Mouse (Mus musculus) urinary bladder, postnatal 14 days (tissue): ENCODE results near the gene Rbfox2.

Source experiments
- DNase-seq: peaks from one replicate; pipeline ENCODE4 v3.0.0; 2021; ENCODE audit warnings: low spot score

Rbfox2 gene

DNA sequence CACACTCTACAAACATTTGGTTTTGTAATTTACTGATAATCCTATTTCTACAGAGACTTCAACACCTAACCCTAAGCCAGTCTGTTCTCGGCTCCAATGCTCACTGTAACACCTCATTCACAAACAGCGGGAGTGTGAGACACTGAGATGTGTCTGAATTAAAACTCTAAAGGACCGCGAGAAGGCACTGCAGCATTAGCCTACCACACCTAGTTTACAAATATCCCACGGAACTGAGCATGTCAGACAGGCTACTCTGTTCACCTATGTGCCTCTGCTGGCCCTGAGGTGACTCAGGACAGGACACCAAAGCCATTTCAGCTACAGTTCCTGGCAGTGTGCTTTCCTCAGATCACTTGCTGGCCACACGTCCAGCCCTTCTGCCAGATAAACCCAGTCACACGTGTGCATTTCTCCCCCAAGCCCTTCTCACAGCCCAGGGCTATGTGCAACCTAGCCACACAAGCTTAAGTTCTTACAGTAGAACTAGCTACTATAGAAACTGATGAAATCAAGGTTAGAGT lies 79.9 kb downstream of the Rbfox2 start:
- DNase-seq: no peak

DNA sequence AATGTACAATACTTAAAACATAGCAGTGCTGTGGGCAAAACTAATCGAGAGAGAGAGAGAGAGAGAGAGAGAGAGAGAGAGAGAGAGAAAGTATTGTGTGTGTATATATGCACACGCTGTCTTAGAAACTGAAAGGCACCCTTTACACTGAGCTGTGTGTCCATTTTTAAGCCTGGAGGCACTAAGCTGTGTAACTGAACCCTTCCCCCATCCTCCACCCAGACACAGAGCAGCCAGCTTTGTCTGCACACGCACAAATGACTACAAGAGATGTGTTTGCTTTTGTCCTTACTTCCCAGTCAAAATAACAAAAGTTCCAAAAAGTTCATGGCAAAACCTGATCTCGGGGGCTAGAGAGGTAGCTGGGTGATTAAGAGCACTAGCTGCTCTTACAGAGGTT lies 80.9 kb downstream of the Rbfox2 start:
- no peak for DNase-seq

DNA sequence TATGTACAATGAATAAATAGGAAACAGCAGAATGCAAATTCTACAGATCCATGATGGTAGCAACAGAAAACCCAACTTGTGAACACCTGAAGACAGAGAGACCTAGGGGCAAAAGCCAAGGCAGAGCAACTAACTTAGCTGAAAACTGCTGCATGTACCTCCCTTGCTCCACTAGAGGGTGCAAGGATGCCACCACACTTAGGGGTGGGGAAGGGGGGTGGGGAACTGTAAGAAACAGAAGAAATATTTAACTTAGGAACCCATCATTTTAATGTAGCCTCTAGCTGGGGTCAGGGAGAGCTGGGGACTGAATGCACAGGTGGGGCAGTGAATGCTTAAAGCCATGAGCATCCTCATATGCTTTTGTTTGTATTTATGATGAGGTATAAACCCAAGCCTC lies 81.5 kb downstream of the Rbfox2 start:
- no peak for DNase-seq

DNA sequence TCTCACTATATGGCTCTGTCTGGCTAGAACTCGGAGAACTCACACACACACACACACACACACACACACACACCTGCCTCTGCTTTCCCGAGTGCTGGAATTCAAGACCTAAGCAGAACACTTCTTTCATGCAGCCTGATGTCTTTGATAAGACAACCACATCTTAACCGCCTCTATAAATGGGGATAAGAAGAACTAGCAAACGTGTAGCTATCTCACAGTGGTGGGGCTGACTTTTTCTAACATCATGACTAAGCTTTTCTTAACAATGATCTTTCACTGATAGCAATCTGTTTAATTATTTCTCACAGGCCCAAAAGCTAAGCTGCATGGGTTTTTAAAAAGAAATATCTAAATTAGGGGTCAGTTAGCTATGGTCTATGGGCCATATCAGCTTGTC lies 86.0 kb downstream of the Rbfox2 start:
- DNase-seq: no peak

DNA sequence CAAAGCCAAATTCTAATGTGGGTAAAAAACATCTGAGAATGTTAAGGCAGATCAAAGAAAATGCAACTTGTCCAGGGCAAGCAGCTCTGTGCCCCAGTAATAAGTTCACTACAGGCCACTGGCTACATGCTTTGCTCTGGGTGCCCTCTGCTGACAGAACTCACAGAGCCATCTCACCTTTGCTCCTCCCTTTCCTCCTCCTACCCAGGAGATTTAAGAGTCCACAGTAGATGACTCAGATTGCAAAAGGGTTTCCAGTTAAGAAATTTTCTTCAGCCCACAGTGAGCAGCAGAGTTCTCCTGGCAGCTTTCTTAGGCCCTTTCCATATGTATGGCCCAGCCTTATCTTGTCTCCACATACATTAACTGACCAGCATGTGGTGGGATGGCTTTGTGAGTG lies 86.7 kb downstream of the Rbfox2 start:
- DNase-seq: peak; percentile 72

GRCm38 (mm10) chr15:77219571-77219970 lies 87.2 kb downstream of the Rbfox2 start:
- DNase-seq: no peak

GRCm38 (mm10) chr15:77218007-77218406 lies 88.8 kb downstream of the Rbfox2 start:
- no peak for DNase-seq

GRCm38 (mm10) chr15:77217523-77217922 lies 89.3 kb downstream of the Rbfox2 start:
- DNase-seq: no peak

DNA sequence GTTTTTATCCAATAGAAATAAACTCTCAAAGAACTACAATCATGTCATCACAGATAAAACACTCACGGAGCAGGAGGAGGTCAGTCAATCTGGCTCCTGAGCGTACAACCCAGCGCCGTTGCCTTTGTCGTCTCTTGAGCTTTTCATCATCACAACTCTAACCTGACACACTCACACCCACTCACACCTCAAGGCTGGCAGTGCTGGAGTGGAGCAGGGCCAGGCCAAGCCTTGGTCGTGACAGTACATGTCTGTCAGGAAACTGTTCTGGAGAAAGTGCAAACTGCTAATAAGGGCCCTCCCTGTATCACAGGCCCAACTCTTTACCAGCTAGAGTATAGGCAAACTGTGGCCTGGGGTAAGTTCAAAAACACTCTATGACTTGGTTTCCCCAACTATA lies 90.1 kb downstream of the Rbfox2 start:
- no peak for DNase-seq

DNA sequence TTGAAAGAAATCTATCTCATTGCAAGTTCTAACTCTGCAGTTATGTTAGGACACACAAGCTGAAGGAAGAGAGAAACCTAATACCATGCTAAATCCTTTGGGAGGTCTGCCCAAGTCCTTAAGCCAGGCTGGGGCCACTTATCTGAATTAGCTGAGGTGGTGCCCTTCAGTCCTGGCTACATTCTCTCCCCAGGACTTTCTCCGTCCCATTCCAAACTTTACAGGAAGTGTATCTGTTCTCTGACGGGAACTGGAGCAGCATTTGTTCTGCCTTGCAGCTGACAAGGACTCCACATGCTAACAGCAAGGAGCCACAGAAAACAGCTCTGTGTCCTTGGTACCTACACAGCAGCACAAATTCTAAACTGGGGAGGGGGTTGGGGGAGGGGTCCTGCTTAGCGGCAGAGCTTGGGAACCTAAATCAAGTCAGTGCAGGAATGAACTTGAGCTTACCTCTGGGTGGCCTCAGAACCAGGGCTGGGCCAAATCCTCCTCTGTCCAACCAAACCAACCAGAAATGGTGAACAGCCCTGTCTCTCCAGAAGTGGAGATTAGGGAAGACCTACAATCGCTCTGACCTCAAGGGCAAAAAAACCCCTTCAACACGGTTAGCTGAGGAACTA lies 91.5 kb downstream of the Rbfox2 start:
- DNase-seq: no peak

GRCm38 (mm10) chr15:77214410-77215107 lies 92.2 kb downstream of the Rbfox2 start:
- no peak for DNase-seq

GRCm38 (mm10) chr15:77213829-77214228 lies 93.0 kb downstream of the Rbfox2 start:
- no peak for DNase-seq

- no peak for DNase-seq
These were observed 94.0 kb downstream of the Rbfox2 start for GRCm38 (mm10) chr15:77212818-77213217.

- no peak for DNase-seq
These were observed 94.5 kb downstream of the Rbfox2 start for GRCm38 (mm10) chr15:77212217-77212757.

DNA sequence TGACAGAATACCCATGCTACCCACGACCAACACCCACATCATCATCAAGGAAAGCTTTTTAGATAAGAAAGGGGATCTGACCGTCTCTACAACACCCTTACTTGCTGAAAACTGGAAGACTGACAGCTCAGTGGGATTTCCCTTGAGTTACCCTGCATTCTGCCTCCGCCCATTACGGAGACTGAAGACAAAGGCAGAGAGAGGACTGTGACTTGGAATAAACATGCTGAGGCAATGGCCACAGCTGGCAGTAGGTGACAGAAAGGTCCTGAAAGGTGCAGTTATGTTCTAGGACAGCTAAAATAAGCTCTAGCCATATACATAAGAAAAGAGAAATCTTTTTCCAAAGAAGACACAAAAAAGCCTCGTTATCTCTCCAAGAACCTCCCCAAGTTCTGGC lies 99.8 kb downstream of the Rbfox2 start:
- no peak for DNase-seq

DNA sequence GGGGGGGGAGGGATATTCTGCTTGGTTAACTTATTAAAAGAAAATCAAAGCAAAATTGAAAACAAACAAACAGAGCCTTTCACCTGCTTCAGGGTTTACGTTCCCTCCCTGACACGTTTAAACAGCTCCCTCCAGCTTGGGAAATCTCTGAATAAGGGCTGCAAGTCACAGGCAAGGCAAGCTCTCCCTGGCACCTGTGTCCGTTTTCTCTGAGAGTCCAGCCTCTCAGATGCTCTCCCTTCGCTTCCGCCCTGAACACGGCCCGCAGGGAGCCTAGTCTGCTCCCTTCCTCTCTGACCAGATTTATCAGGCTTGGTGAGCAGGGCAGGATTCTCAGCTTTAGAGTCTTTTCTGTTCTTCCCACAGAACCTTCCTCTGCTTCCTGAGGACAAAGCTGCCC lies 101.9 kb downstream of the Rbfox2 start:
- no peak for DNase-seq

- no peak for DNase-seq
These were observed 103.4 kb downstream of the Rbfox2 start for GRCm38 (mm10) chr15:77203255-77203981.

GRCm38 (mm10) chr15:77202881-77203254 lies 103.9 kb downstream of the Rbfox2 start:
- no peak for DNase-seq

GRCm38 (mm10) chr15:77202223-77202622 lies 104.6 kb downstream of the Rbfox2 start:
- DNase-seq: no peak

DNA sequence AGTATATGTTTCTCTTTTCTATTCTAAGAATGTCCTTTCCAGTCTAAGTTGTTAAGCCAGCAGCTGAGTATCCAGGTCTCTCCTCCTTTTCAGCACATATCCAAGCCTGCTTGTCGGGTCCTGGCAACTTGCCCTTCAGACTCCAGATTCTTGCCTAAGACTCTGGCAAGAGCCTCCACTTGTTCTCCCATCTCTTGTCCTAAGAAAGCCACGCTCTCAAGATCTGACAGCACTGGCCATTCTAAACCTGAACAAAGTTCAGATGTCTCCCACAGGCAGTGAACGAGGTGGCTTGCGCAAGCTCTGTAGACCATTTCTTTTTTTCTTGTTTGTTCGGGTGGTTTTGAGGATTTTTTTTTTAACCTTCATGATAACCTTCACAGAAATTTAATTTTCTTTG lies 110.0 kb downstream of the Rbfox2 start:
- DNase-seq: peak; percentile 84

- no peak for DNase-seq
These were observed 110.8 kb downstream of the Rbfox2 start for GRCm38 (mm10) chr15:77196001-77196400.

DNA sequence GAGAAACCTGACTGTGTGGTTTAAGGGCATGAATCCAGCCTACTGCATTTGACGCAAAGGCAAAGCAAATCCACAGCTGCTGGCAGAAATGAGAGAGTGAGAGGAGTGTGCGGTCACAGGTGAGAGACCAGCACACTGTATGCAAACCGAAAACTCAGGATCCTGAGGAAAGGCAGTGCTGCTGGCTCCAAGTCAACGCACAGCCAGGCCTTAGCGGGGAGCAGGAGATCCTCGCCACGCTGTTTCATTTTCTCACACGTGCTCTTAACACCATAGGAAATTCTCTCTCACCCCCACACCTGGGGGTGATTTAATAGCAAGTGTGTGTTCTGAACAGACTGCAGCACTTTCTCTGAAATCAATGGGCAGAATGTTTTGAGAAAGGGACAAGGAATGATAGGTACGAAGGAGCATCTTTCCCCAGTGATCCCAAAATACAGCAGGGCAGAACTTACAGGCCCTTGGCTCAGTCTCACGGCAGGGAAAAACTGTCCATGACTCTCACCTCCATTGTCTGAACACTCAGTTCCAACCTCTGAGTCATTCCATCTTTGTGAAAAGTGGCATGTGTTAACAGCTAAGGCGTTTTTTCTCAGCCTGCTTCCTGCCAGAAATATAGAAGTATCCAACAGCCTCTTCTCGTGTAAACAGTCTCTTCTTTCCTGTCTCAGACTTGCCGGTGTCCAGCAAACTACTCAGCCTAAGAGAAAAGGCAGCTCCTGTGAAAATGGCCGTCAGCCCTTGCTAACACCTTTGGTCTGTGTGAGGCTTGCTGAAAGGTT lies 114.5 kb downstream of the Rbfox2 start:
- DNase-seq: no peak
